Mouse (Mus musculus) gastrocnemius, adult 18-20 months (tissue): ENCODE data around the gene Vmn1r26. TPM values are rescaled to one million over a fixed set of nuclear protein-coding genes. Genes with fewer than 3 reads are reported as not detected.
"Not testable (repeated sequence)": the region's sequence is repeated elsewhere in the genome, so short reads cannot be mapped to it uniquely, and the experiment has no call there.

Experiments
- DNase-seq: peaks from one replicate; pipeline ENCODE4 v3.0.0; 2021; ENCODE audit warnings: low spot score
- long read RNA-seq, 2 experiments: library from polyadenylated mRNA; stranded (forward); transcript quantifications; one replicate each; pipeline ENCODE4 v2.0.0; 2021
- total RNA-seq, 2 experiments: library from RNA; stranded (reverse); gene quantifications; 2 replicates each; pipeline ENCODE4 v1.2.3; 2021

The Vmn1r26 gene
- total RNA-seq, result not detected
- long read RNA-seq, experiment 1, result 0 reads
- long read RNA-seq, experiment 2, result 0 reads

- DNase-seq, result no peak
Observed at GRCm38 (mm10) chr6:58015059-58015458, at the start of gene Vmn1r26. Gene Vmn1r26, minus strand, starts transcription at chr6:58015159.

GRCm38 (mm10) chr6:58044025-58044424, 29.1 kb upstream of the Vmn1r26 start:
- no peak for DNase-seq

- DNase-seq, result not testable (repeated sequence)
Observed at GRCm38 (mm10) chr6:58017478-58017877, 2.5 kb upstream of the Vmn1r26 start.

GRCm38 (mm10) chr6:57980710-57981109, 34.2 kb downstream of the Vmn1r26 start, which contains the start of gene Vmn1r25:
Gene Vmn1r25, minus strand, starts transcription at chr6:57980810.
- no peak for DNase-seq

GRCm38 (mm10) chr6:57961403-57961802, 53.6 kb downstream of the Vmn1r26 start, which contains the start of gene Vmn1r24:
Gene Vmn1r24, minus strand, starts transcription at chr6:57961503.
- not testable (repeated sequence) for DNase-seq

Other genes with a start within 250 kb of the Vmn1r26 start
- 1 to 10 TPM; 4.5 to 4.7 TPM for gene Vopp1, start 190.0 kb downstream of the Vmn1r26 start, total RNA-seq
- gene Vmn1r21, start 164.8 kb downstream of the Vmn1r26 start, total RNA-seq, result not detected
- gene Vmn1r22, start 107.1 kb downstream of the Vmn1r26 start, total RNA-seq, result not detected
- not detected for gene Vmn1r23, start 88.3 kb downstream of the Vmn1r26 start, total RNA-seq
- gene Vmn1r24, start 53.7 kb downstream of the Vmn1r26 start, total RNA-seq, result not detected
- gene Vmn1r25, start 34.3 kb downstream of the Vmn1r26 start, total RNA-seq, result not detected
- not detected for gene Vmn1r27, start 203.7 kb upstream of the Vmn1r26 start, total RNA-seq
- gene Vmn1r28, start 246.9 kb upstream of the Vmn1r26 start, total RNA-seq, result not detected